In the genomic region with DNA sequence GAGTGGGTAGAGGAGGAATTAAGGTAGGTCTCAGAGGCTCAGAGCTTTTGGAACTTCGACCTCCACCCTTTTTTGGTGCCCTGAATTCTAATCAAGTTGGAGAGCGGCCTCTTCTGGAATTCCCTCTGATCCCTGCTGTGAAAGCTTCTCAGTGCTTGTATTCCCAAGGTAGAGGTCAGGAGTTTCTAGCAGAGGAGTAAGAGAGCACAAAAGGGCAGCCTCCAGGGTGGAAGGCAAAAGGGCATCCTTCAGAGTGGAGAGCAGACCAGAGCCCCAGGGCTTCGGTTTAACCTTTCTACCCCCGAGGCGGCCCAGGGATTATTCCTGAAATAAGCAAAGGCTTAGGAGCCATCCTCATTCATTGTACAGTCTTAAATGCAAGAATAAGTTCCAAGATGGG, we compare ENCODE assay signal across 18 mouse cellular contexts. TPM values are rescaled to one million over a fixed set of nuclear protein-coding genes. Genes with fewer than 3 reads are reported as not detected.
DNase-seq lines count a peak whose midpoint lies in the region; ATAC-seq and TF ChIP-seq lines count a peak whose summit lies in the region.
"Had no signal": no experiment of that assay in that cellular context is flagged by ENCODE, and none has a peak within 500 bp of the region (broad histone marks: within the 10 kb centered on the region; RNA-seq: fewer than 3 reads in every experiment).

No protein-coding gene starts in this region.

- ATAC-seq in forebrain, postnatal 0 days = no peak
- ATAC-seq in kidney, embryonic 14.5 days (ENCODE audit: low FRiP score, low TSS enrichment) = no peak
- ATAC-seq in midbrain, embryonic 11.5 days (ENCODE audit: low FRiP score) = no peak
- no peak for ATAC-seq in midbrain, embryonic 16.5 days
- ATAC-seq in limb, embryonic 15.5 days (ENCODE audit: insufficient number of reproducible peaks, low FRiP score, low TSS enrichment, low read depth) = no peak
- ATAC-seq: hindbrain, embryonic 16.5 days had no signal

- no peak for DNase-seq in forebrain, embryonic 10.5 days (ENCODE audit: extremely low spot score, low spot score)
- DNase-seq in forebrain, postnatal 0 days = no peak
- DNase-seq in kidney, adult 2 months = peak; percentile 78
- DNase-seq in midbrain, embryonic 11.5 days (ENCODE audit: low spot score, missing footprints) = no peak
- no peak for DNase-seq in natural killer cell, adult 2 months (ENCODE audit: low spot score in 2 of 2)
- DNase-seq: adrenal gland, postnatal 10 days; cerebellum, adult 8-10 months; heart, postnatal 14 days; layer of hippocampus, postnatal 36 days; lung, postnatal 14 days; right cerebral cortex, postnatal 25 days had no signal

- no peak for TF ChIP-seq CTCF in forebrain, postnatal 0 days (IDR thresholded peaks at IDR 0.05; ENCODE audit: low read depth)
- TF ChIP-seq CTCF in kidney, adult 2 months (conservative IDR thresholded peaks at IDR 0.05; ENCODE audit: insufficient read depth, insufficient read length, low read depth, low read length) = no peak

- peak overlapping the region; percentile 18; the same call in 1 of the 2 replicates for H3K4me3 ChIP-seq in forebrain, embryonic 10.5 days
- H3K4me3 ChIP-seq in forebrain, postnatal 0 days (ENCODE audit: low read depth, low read length) = no peak overlapping the region
- H3K4me3 ChIP-seq in kidney, adult 2 months (ENCODE audit: insufficient read depth, low read depth, low read length) = no peak overlapping the region
- no peak overlapping the region for H3K4me3 ChIP-seq in kidney, embryonic 14.5 days (ENCODE audit: low read length)
- no peak overlapping the region for H3K4me3 ChIP-seq in midbrain, embryonic 11.5 days (ENCODE audit: low read depth, low read length)
- no peak overlapping the region for H3K4me3 ChIP-seq in midbrain, embryonic 16.5 days (ENCODE audit: low read depth, low read length)
- H3K4me3 ChIP-seq in limb, embryonic 15.5 days = no peak overlapping the region
- H3K4me3 ChIP-seq: liver, embryonic 15.5 days; neural tube, embryonic 12.5 days had no signal

- H3K4me1 ChIP-seq in forebrain, embryonic 10.5 days = peaks cover 73% of the 10 kb centered on the region
- H3K4me1 ChIP-seq in forebrain, postnatal 0 days (ENCODE audit: insufficient read depth) = no peaks in the 10 kb centered on the region; the same call in 1 of the 2 replicates
- H3K4me1 ChIP-seq in kidney, adult 2 months (ENCODE audit: control insufficient read depth, insufficient read depth, low read length) = peaks cover 17% of the 10 kb centered on the region
- H3K4me1 ChIP-seq in kidney, embryonic 14.5 days (ENCODE audit: control insufficient read depth, insufficient read depth, low read length) = no peaks in the 10 kb centered on the region
- peaks cover 20% of the 10 kb centered on the region for H3K4me1 ChIP-seq in midbrain, embryonic 11.5 days (ENCODE audit: control insufficient read depth, insufficient read depth, low read length)
- H3K4me1 ChIP-seq in midbrain, embryonic 16.5 days (ENCODE audit: control insufficient read depth, insufficient read depth, low read length) = peaks cover 17% of the 10 kb centered on the region
- peaks cover 6% of the 10 kb centered on the region for H3K4me1 ChIP-seq in limb, embryonic 15.5 days

- peaks cover 19% of the 10 kb centered on the region for H3K36me3 ChIP-seq in forebrain, embryonic 10.5 days (replicated peaks)
- H3K36me3 ChIP-seq in forebrain, postnatal 0 days (ENCODE audit: insufficient read depth) = no peaks in the 10 kb centered on the region
- no peaks in the 10 kb centered on the region for H3K36me3 ChIP-seq in kidney, adult 2 months (ENCODE audit: control insufficient read depth, insufficient read depth, low read length)
- H3K36me3 ChIP-seq in kidney, embryonic 14.5 days (ENCODE audit: control insufficient read depth, insufficient read depth, low read length) = peaks cover 3% of the 10 kb centered on the region
- no peaks in the 10 kb centered on the region; the same call in 1 of the 2 replicates for H3K36me3 ChIP-seq in midbrain, embryonic 11.5 days (ENCODE audit: control insufficient read depth, insufficient read depth, low read length)
- H3K36me3 ChIP-seq in midbrain, embryonic 16.5 days (ENCODE audit: control insufficient read depth, insufficient read depth, low read length) = peaks cover 3% of the 10 kb centered on the region; the same call in 1 of the 2 replicates
- H3K36me3 ChIP-seq in limb, embryonic 15.5 days = peaks cover 6% of the 10 kb centered on the region

- H3K9ac ChIP-seq in forebrain, postnatal 0 days = no peak overlapping the region
- no peak overlapping the region for H3K9ac ChIP-seq in kidney, embryonic 14.5 days (ENCODE audit: low read depth, low read length)
- H3K9ac ChIP-seq in midbrain, embryonic 11.5 days (ENCODE audit: low read length) = peak overlapping the region; percentile 4; the same call in 1 of the 2 replicates
- H3K9ac ChIP-seq in midbrain, embryonic 16.5 days (ENCODE audit: low read depth, low read length) = no peak overlapping the region
- 0 out of 2 replicates have a peak overlapping the region, but pooled peaks have one; percentile 14 for H3K9ac ChIP-seq in limb, embryonic 15.5 days
- H3K9ac ChIP-seq: liver, embryonic 15.5 days; neural tube, embryonic 12.5 days had no signal

- 6% methylated on average over 5 of the region's 5 CpGs for WGBS in forebrain, embryonic 10.5 days
- 19% methylated on average over 5 of the region's 5 CpGs for WGBS in forebrain, postnatal 0 days
- 29% methylated on average over 5 of the region's 5 CpGs for WGBS in kidney, adult 2 months
- 41% methylated on average over 5 of the region's 5 CpGs for WGBS in kidney, embryonic 14.5 days
- 4% methylated on average over 5 of the region's 5 CpGs for WGBS in midbrain, embryonic 11.5 days
- 7% methylated on average over 5 of the region's 5 CpGs for WGBS in midbrain, embryonic 16.5 days
- WGBS in limb, embryonic 15.5 days = 42% methylated on average over 5 of the region's 5 CpGs

- H3K4me2 ChIP-seq in forebrain, postnatal 0 days (ENCODE audit: low read depth) = no peak overlapping the region
- no peak overlapping the region for H3K4me2 ChIP-seq in kidney, embryonic 14.5 days (replicated peaks; ENCODE audit: low read depth, low read length)
- H3K4me2 ChIP-seq in midbrain, embryonic 11.5 days = no peak overlapping the region
- H3K4me2 ChIP-seq in midbrain, embryonic 16.5 days (ENCODE audit: low read length) = no peak overlapping the region
- H3K4me2 ChIP-seq in limb, embryonic 15.5 days = no peak overlapping the region
- H3K4me2 ChIP-seq: liver, embryonic 15.5 days; neural tube, embryonic 12.5 days had no signal

- H3K9me3 ChIP-seq in forebrain, embryonic 10.5 days = no peaks in the 10 kb centered on the region
- H3K9me3 ChIP-seq in forebrain, postnatal 0 days (ENCODE audit: low read length) = no peaks in the 10 kb centered on the region
- H3K9me3 ChIP-seq in kidney, embryonic 14.5 days (ENCODE audit: control insufficient read depth, low read length) = no peaks in the 10 kb centered on the region
- no peaks in the 10 kb centered on the region for H3K9me3 ChIP-seq in midbrain, embryonic 11.5 days (ENCODE audit: control insufficient read depth, low read length)
- H3K9me3 ChIP-seq in midbrain, embryonic 16.5 days (replicated peaks; ENCODE audit: control insufficient read depth, low read length, poor library complexity, severe bottlenecking) = no peaks in the 10 kb centered on the region
- no peaks in the 10 kb centered on the region for H3K9me3 ChIP-seq in limb, embryonic 15.5 days
- H3K9me3 ChIP-seq: liver, embryonic 15.5 days; neural tube, embryonic 12.5 days had no signal

- peak overlapping the region; percentile 83 for H3K27ac ChIP-seq in forebrain, embryonic 10.5 days
- no peak overlapping the region for H3K27ac ChIP-seq in forebrain, postnatal 0 days (ENCODE audit: low read depth, low read length)
- H3K27ac ChIP-seq in kidney, adult 2 months (ENCODE audit: insufficient read depth, low read depth, low read length) = no peak overlapping the region
- no peak overlapping the region for H3K27ac ChIP-seq in kidney, embryonic 14.5 days (ENCODE audit: low read depth, low read length)
- no peak overlapping the region for H3K27ac ChIP-seq in midbrain, embryonic 11.5 days (ENCODE audit: low read depth, low read length)
- H3K27ac ChIP-seq in midbrain, embryonic 16.5 days (ENCODE audit: low read length) = no peak overlapping the region
- no peak overlapping the region for H3K27ac ChIP-seq in limb, embryonic 15.5 days
- H3K27ac ChIP-seq: kidney, postnatal 0 days; liver, embryonic 15.5 days; neural tube, embryonic 12.5 days had no signal

- no peak for TF ChIP-seq POLR2A in kidney, adult 2 months (IDR thresholded peaks at IDR 0.05; ENCODE audit: low read depth, low read length)

- no peaks in the 10 kb centered on the region for H3K27me3 ChIP-seq in forebrain, embryonic 10.5 days (ENCODE audit: poor library complexity, severe bottlenecking)
- H3K27me3 ChIP-seq in forebrain, postnatal 0 days (ENCODE audit: insufficient read depth, low read length) = no peaks in the 10 kb centered on the region
- no peaks in the 10 kb centered on the region for H3K27me3 ChIP-seq in kidney, adult 2 months (replicated peaks; ENCODE audit: control insufficient read depth, insufficient read depth, low read length)
- no peaks in the 10 kb centered on the region for H3K27me3 ChIP-seq in kidney, embryonic 14.5 days (ENCODE audit: control insufficient read depth, insufficient read depth, low read length)
- no peaks in the 10 kb centered on the region for H3K27me3 ChIP-seq in midbrain, embryonic 11.5 days (ENCODE audit: control insufficient read depth, insufficient read depth, low read length)
- no peaks in the 10 kb centered on the region for H3K27me3 ChIP-seq in midbrain, embryonic 16.5 days (ENCODE audit: control insufficient read depth, insufficient read depth, low read depth, low read length)
- H3K27me3 ChIP-seq in limb, embryonic 15.5 days = no peaks in the 10 kb centered on the region
- H3K27me3 ChIP-seq: liver, embryonic 15.5 days; neural tube, embryonic 12.5 days had no signal

RNA-seq across cellular contexts. Expression of gene Add1, which starts 16.6 kb away (rescaled TPM):
- polyA plus RNA-seq in forebrain, embryonic 10.5 days (2016; fragmentation: Nextera tagmentation; extraction: Ambion mirVana) = 182 and 186 TPM in 2 replicates
- 270 and 334 TPM in 2 replicates for total RNA-seq in forebrain, postnatal 0 days (2014; rRNA removed)
- 165 and 175 TPM in 2 replicates for polyA plus RNA-seq in forebrain, postnatal 0 days (2015; fragmentation: Nextera tagmentation; extraction: Ambion mirVana)
- 129 and 135 TPM in 2 replicates for polyA plus RNA-seq in kidney, adult 2 months (2012; rRNA removed)
- 124 and 183 TPM in 2 replicates for polyA plus RNA-seq in kidney, embryonic 14.5 days (2014; fragmentation: Nextera tagmentation; extraction: Ambion mirVana)
- polyA plus RNA-seq in midbrain, embryonic 11.5 days (2014; fragmentation: Nextera tagmentation; extraction: Ambion mirVana) = 150 and 160 TPM in 2 replicates
- 203 and 212 TPM in 2 replicates for polyA plus RNA-seq in midbrain, embryonic 16.5 days (2015; fragmentation: Nextera tagmentation; extraction: Ambion mirVana)
- polyA plus RNA-seq in limb, embryonic 15.5 days (2015; fragmentation: Nextera tagmentation; extraction: Ambion mirVana) = 185 and 197 TPM in 2 replicates

RNA-seq across cellular contexts. Expression of gene Mfsd10, which starts 47.0 kb away (rescaled TPM):
- polyA plus RNA-seq in forebrain, embryonic 10.5 days (2016; fragmentation: Nextera tagmentation; extraction: Ambion mirVana) = 95.5 and 97.8 TPM in 2 replicates
- total RNA-seq in forebrain, postnatal 0 days (2014; rRNA removed) = 59.9 and 78.4 TPM in 2 replicates
- polyA plus RNA-seq in forebrain, postnatal 0 days (2015; fragmentation: Nextera tagmentation; extraction: Ambion mirVana) = 76.0 and 95.9 TPM in 2 replicates
- polyA plus RNA-seq in kidney, adult 2 months (2012; rRNA removed) = 55.6 and 77.2 TPM in 2 replicates
- 111 and 125 TPM in 2 replicates for polyA plus RNA-seq in kidney, embryonic 14.5 days (2014; fragmentation: Nextera tagmentation; extraction: Ambion mirVana)
- polyA plus RNA-seq in midbrain, embryonic 11.5 days (2014; fragmentation: Nextera tagmentation; extraction: Ambion mirVana) = 61.6 and 65.4 TPM in 2 replicates
- 110 TPM in 2 replicates for polyA plus RNA-seq in midbrain, embryonic 16.5 days (2015; fragmentation: Nextera tagmentation; extraction: Ambion mirVana)
- 134 and 148 TPM in 2 replicates for polyA plus RNA-seq in limb, embryonic 15.5 days (2015; fragmentation: Nextera tagmentation; extraction: Ambion mirVana)

Comparison
In these comparisons a context has a peak if more than half of its experiments do, and no peak if none do; other contexts are left out.
1. H3K9ac ChIP-seq: peak in midbrain, embryonic 11.5 days (single experiment) and limb, embryonic 15.5 days (single experiment); none in forebrain, postnatal 0 days (single experiment), kidney, embryonic 14.5 days (single experiment) and midbrain, embryonic 16.5 days (single experiment).